In the genomic region with DNA sequence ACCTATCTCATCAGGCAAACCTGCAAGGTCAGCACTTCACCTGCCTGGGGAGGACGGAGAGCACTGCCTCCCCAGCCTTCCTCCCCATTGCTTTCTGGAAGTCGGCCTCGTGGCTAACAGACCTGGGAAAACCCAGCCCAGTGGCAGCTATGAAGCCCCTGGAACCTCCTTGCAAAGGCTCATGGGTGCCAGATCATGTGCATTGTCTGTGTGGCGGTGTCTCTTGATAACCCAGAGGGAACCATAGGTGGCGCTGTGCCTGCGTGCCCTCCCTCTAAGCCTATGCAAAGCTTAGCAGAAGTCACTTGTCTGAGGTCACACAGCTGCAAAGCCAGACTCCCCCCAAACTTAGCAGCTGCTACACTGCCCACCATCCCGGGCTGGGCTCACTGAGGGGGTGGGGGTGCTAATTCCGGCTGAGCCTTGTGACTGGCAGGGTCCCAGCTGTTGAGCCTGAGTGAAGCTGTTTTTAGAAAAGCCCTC, we compare ENCODE assay signal across 8 mouse cellular contexts. TPM values are rescaled to one million over a fixed set of nuclear protein-coding genes. Genes with fewer than 3 reads are reported as not detected.
DNase-seq lines count a peak whose midpoint lies in the region; ATAC-seq and TF ChIP-seq lines count a peak whose summit lies in the region.

No protein-coding gene starts in this region.

- H3ac ChIP-seq in C2C12 (ENCODE audit: control insufficient read depth, insufficient read length, low read depth): no peak overlapping the region

- H3K9me3 ChIP-seq in forebrain, embryonic 12.5 days: no peaks in the 10 kb centered on the region
- no peaks in the 10 kb centered on the region for H3K9me3 ChIP-seq in heart, postnatal 0 days (replicated peaks; ENCODE audit: control insufficient read depth, low read length)
- no peaks in the 10 kb centered on the region for H3K9me3 ChIP-seq in liver, embryonic 16.5 days (replicated peaks; ENCODE audit: control insufficient read depth, low read length)
- H3K9me3 ChIP-seq in neural tube, embryonic 12.5 days: no peaks in the 10 kb centered on the region

- no peak overlapping the region for H3K4me2 ChIP-seq in forebrain, embryonic 12.5 days
- H3K4me2 ChIP-seq in heart, postnatal 0 days (ENCODE audit: low read depth, low read length): peak overlapping the region; percentile 88
- H3K4me2 ChIP-seq in liver, embryonic 16.5 days (ENCODE audit: low read depth, low read length): no peak overlapping the region
- no peak overlapping the region for H3K4me2 ChIP-seq in neural tube, embryonic 12.5 days (replicated peaks)

- no peaks in the 10 kb centered on the region for H3K79me3 ChIP-seq in C2C12 (ENCODE audit: low read depth)

- peaks cover 28% of the 10 kb centered on the region for H3K36me3 ChIP-seq in C2C12 (ENCODE audit: control insufficient read depth, insufficient read depth)
- H3K36me3 ChIP-seq in forebrain, embryonic 12.5 days (replicated peaks): no peaks in the 10 kb centered on the region
- H3K36me3 ChIP-seq in heart, postnatal 0 days (replicated peaks; ENCODE audit: control insufficient read depth, insufficient read depth, low read length): no peaks in the 10 kb centered on the region
- no peaks in the 10 kb centered on the region for H3K36me3 ChIP-seq in liver, embryonic 16.5 days (ENCODE audit: control insufficient read depth, insufficient read depth)
- no peaks in the 10 kb centered on the region for H3K36me3 ChIP-seq in neural tube, embryonic 12.5 days

- H3K4me1 ChIP-seq in forebrain, embryonic 12.5 days: peaks cover 22% of the 10 kb centered on the region
- H3K4me1 ChIP-seq in heart, postnatal 0 days (ENCODE audit: control insufficient read depth, insufficient read depth): peaks cover 36% of the 10 kb centered on the region; the same call in 1 of the 2 replicates
- H3K4me1 ChIP-seq in liver, embryonic 16.5 days (ENCODE audit: control insufficient read depth, low read depth, low read length): peaks cover 11% of the 10 kb centered on the region
- H3K4me1 ChIP-seq in neural tube, embryonic 12.5 days: peaks cover 18% of the 10 kb centered on the region

- TF ChIP-seq CTCF in C2C12 (IDR thresholded peaks at IDR 0.05; ENCODE audit: control insufficient read depth, insufficient read depth, insufficient read length): peak; percentile 75
- TF ChIP-seq CTCF in heart, postnatal 0 days (IDR thresholded peaks at IDR 0.05; ENCODE audit: low read depth): peak; percentile 84

- H3K79me2 ChIP-seq in C2C12 (ENCODE audit: control insufficient read depth, insufficient read depth): no peaks in the 10 kb centered on the region

- 12% methylated on average over 8 of the region's 8 CpGs for WGBS in forebrain, embryonic 12.5 days
- 4% methylated on average over 8 of the region's 8 CpGs for WGBS in heart, postnatal 0 days
- WGBS in liver, embryonic 16.5 days (ENCODE audit: insufficient replicate concordance): 7% methylated on average over 8 of the region's 8 CpGs
- WGBS in neural tube, embryonic 12.5 days: 13% methylated on average over 8 of the region's 8 CpGs

- peak; percentile 61 for ATAC-seq in activated CD4-positive, CD25-positive, alpha-beta regulatory T cell, adult 4 months
- ATAC-seq in forebrain, embryonic 12.5 days (ENCODE audit: low FRiP score): peak; percentile 51; the same call in 1 of the 2 replicates
- peak; percentile 88 for ATAC-seq in heart, postnatal 0 days (ENCODE audit: insufficient read depth, low read depth)
- ATAC-seq in liver, embryonic 16.5 days (ENCODE audit: low read depth): peak; percentile 30
- peak; percentile 63 for ATAC-seq in neural tube, embryonic 12.5 days (ENCODE audit: low FRiP score, low read depth)

- H3K9ac ChIP-seq in forebrain, embryonic 12.5 days: no peak overlapping the region
- 0 out of 2 replicates have a peak overlapping the region, but pooled peaks have one; percentile 6 for H3K9ac ChIP-seq in heart, postnatal 0 days (replicated peaks; ENCODE audit: low read depth, low read length)
- H3K9ac ChIP-seq in liver, embryonic 16.5 days (ENCODE audit: low read depth, low read length): no peak overlapping the region
- no peak overlapping the region for H3K9ac ChIP-seq in neural tube, embryonic 12.5 days

- H3K27ac ChIP-seq in forebrain, embryonic 12.5 days: no peak overlapping the region
- H3K27ac ChIP-seq in heart, postnatal 0 days (ENCODE audit: low read depth): peak overlapping the region; percentile 88
- peak overlapping the region; percentile 50; the same call in 1 of the 2 replicates for H3K27ac ChIP-seq in liver, embryonic 16.5 days (ENCODE audit: low read length)
- no peak overlapping the region for H3K27ac ChIP-seq in neural tube, embryonic 12.5 days

- no peaks in the 10 kb centered on the region for H3K27me3 ChIP-seq in C2C12 (ENCODE audit: control insufficient read depth, insufficient read depth, insufficient read length)
- peaks cover 47% of the 10 kb centered on the region for H3K27me3 ChIP-seq in forebrain, embryonic 12.5 days
- peaks cover 8% of the 10 kb centered on the region for H3K27me3 ChIP-seq in heart, postnatal 0 days (ENCODE audit: control insufficient read depth, insufficient read depth, low read length)
- peaks cover 16% of the 10 kb centered on the region for H3K27me3 ChIP-seq in liver, embryonic 16.5 days (ENCODE audit: control insufficient read depth, insufficient read depth, low read depth, low read length)
- H3K27me3 ChIP-seq in neural tube, embryonic 12.5 days (replicated peaks): peaks cover 43% of the 10 kb centered on the region

- TF ChIP-seq EP300 in heart, postnatal 0 days (IDR thresholded peaks at IDR 0.05; ENCODE audit: low read depth): peak; percentile 97

- no peak overlapping the region for H3K4me3 ChIP-seq in C2C12 (ENCODE audit: insufficient read depth, poor library complexity, severe bottlenecking)
- H3K4me3 ChIP-seq in forebrain, embryonic 12.5 days (replicated peaks): no peak overlapping the region
- H3K4me3 ChIP-seq in heart, postnatal 0 days (ENCODE audit: low read depth, low read length): no peak overlapping the region
- no peak overlapping the region for H3K4me3 ChIP-seq in liver, embryonic 16.5 days (ENCODE audit: low read depth, low read length)
- H3K4me3 ChIP-seq in neural tube, embryonic 12.5 days: no peak overlapping the region

- DNase-seq in heart, postnatal 0 days (ENCODE audit: low spot score): peak; percentile 94
- peak; percentile 82 to 87 for DNase-seq in kidney, postnatal 4 days
- DNase-seq in thymus, adult 18-20 months: peak; percentile 80 to 82

TF ChIP-seq in C2C12, 6 proteins besides CTCF, POLR2A, EP300 and RAD21:
- TF ChIP-seq MYOD1 (IDR thresholded peaks at IDR 0.05; ENCODE audit: control insufficient read depth, insufficient read length, low read depth) (no peak), MYOG (IDR thresholded peaks at IDR 0.05; ENCODE audit: control insufficient read depth, extremely low read depth, insufficient read length) (no peak)

RNA-seq across cellular contexts. Expression of gene Adssl1, which starts 1.9 kb away (rescaled TPM):
- polyA plus RNA-seq in C2C12 (2012; fragmentation: generic; extraction: Trizol): 10.1 TPM
- polyA plus RNA-seq in activated CD4-positive, CD25-positive, alpha-beta regulatory T cell, adult 4 months (2017; shearing (Covaris generic)): 1 to 10 TPM in 1 of 2 experiments, under 1 TPM in 1; 0.86 to 1.3 TPM
- polyA plus RNA-seq in forebrain, embryonic 12.5 days (2016; fragmentation: Nextera tagmentation; extraction: Ambion mirVana): 2.0 and 2.8 TPM in 2 replicates
- 86.8 and 106 TPM in 2 replicates for total RNA-seq in heart, postnatal 0 days (2014; rRNA removed; ENCODE audit: low replicate concordance)
- polyA plus RNA-seq in heart, postnatal 0 days (2015; fragmentation: Nextera tagmentation; extraction: Ambion mirVana): 159 and 176 TPM in 2 replicates
- polyA plus RNA-seq in liver, embryonic 16.5 days (2015; fragmentation: Nextera tagmentation; extraction: Ambion mirVana): 12.4 and 14.0 TPM in 2 replicates
- 3.2 and 3.7 TPM in 2 replicates for polyA plus RNA-seq in neural tube, embryonic 12.5 days (2016; fragmentation: Nextera tagmentation; extraction: Ambion mirVana)

RNA-seq across cellular contexts. Expression of gene Siva1, which starts 26.5 kb away (rescaled TPM):
- 164 TPM for polyA plus RNA-seq in C2C12 (2012; fragmentation: generic; extraction: Trizol)
- polyA plus RNA-seq in activated CD4-positive, CD25-positive, alpha-beta regulatory T cell, adult 4 months (2017; shearing (Covaris generic)): 10 to 100 TPM; 38.7 to 44.6 TPM
- polyA plus RNA-seq in forebrain, embryonic 12.5 days (2016; fragmentation: Nextera tagmentation; extraction: Ambion mirVana): 151 and 173 TPM in 2 replicates
- 92.0 and 107 TPM in 2 replicates for total RNA-seq in heart, postnatal 0 days (2014; rRNA removed; ENCODE audit: low replicate concordance)
- polyA plus RNA-seq in heart, postnatal 0 days (2015; fragmentation: Nextera tagmentation; extraction: Ambion mirVana): 62.2 and 71.1 TPM in 2 replicates
- polyA plus RNA-seq in liver, embryonic 16.5 days (2015; fragmentation: Nextera tagmentation; extraction: Ambion mirVana): 84.7 and 89.5 TPM in 2 replicates
- polyA plus RNA-seq in neural tube, embryonic 12.5 days (2016; fragmentation: Nextera tagmentation; extraction: Ambion mirVana): 108 and 130 TPM in 2 replicates

RNA-seq across cellular contexts. Expression of gene Inf2, which starts 29.4 kb away (rescaled TPM):
- 118 TPM for polyA plus RNA-seq in C2C12 (2012; fragmentation: generic; extraction: Trizol)
- 10 to 100 TPM in 1 of 2 experiments, 1 to 10 TPM in 1; 9.9 to 11.0 TPM for polyA plus RNA-seq in activated CD4-positive, CD25-positive, alpha-beta regulatory T cell, adult 4 months (2017; shearing (Covaris generic))
- 0.70 and 1.3 TPM in 2 replicates for polyA plus RNA-seq in forebrain, embryonic 12.5 days (2016; fragmentation: Nextera tagmentation; extraction: Ambion mirVana)
- 15.1 and 17.1 TPM in 2 replicates for total RNA-seq in heart, postnatal 0 days (2014; rRNA removed; ENCODE audit: low replicate concordance)
- 1.8 and 2.7 TPM in 2 replicates for polyA plus RNA-seq in heart, postnatal 0 days (2015; fragmentation: Nextera tagmentation; extraction: Ambion mirVana)
- 1.2 and 2.7 TPM in 2 replicates for polyA plus RNA-seq in liver, embryonic 16.5 days (2015; fragmentation: Nextera tagmentation; extraction: Ambion mirVana)
- polyA plus RNA-seq in neural tube, embryonic 12.5 days (2016; fragmentation: Nextera tagmentation; extraction: Ambion mirVana): 1.1 and 2.2 TPM in 2 replicates

RNA-seq across cellular contexts. Expression of gene Akt1, which starts 56.7 kb away (rescaled TPM):
- polyA plus RNA-seq in C2C12 (2012; fragmentation: generic; extraction: Trizol): 297 TPM
- 10 to 100 TPM; 17.3 to 23.5 TPM for polyA plus RNA-seq in activated CD4-positive, CD25-positive, alpha-beta regulatory T cell, adult 4 months (2017; shearing (Covaris generic))
- polyA plus RNA-seq in forebrain, embryonic 12.5 days (2016; fragmentation: Nextera tagmentation; extraction: Ambion mirVana): 47.0 and 71.6 TPM in 2 replicates
- 206 and 234 TPM in 2 replicates for total RNA-seq in heart, postnatal 0 days (2014; rRNA removed; ENCODE audit: low replicate concordance)
- 60.6 and 70.9 TPM in 2 replicates for polyA plus RNA-seq in heart, postnatal 0 days (2015; fragmentation: Nextera tagmentation; extraction: Ambion mirVana)
- 8.6 and 8.9 TPM in 2 replicates for polyA plus RNA-seq in liver, embryonic 16.5 days (2015; fragmentation: Nextera tagmentation; extraction: Ambion mirVana)
- 184 and 201 TPM in 2 replicates for polyA plus RNA-seq in neural tube, embryonic 12.5 days (2016; fragmentation: Nextera tagmentation; extraction: Ambion mirVana)

Comparison
In these comparisons a context has a peak if more than half of its experiments do, and no peak if none do; other contexts are left out.
1. ATAC-seq: peak in every context shown above with its lines; median percentile 88 in heart, postnatal 0 days; 63 in neural tube, embryonic 12.5 days; 61 in activated CD4-positive, CD25-positive, alpha-beta regulatory T cell, adult 4 months; 51 in forebrain, embryonic 12.5 days; 30 in liver, embryonic 16.5 days.
2. H3K27ac ChIP-seq: peak in heart, postnatal 0 days (single experiment) and liver, embryonic 16.5 days (single experiment); none in forebrain, embryonic 12.5 days (single experiment) and neural tube, embryonic 12.5 days (single experiment).
3. RNA of gene Adssl1, which starts 1.9 kb away (polyA plus RNA-seq): 159 to 176 TPM in heart, postnatal 0 days; 12.4 to 14.0 TPM in liver, embryonic 16.5 days, 10.1 TPM in C2C12 (single experiment), 3.2 to 3.7 TPM in neural tube, embryonic 12.5 days, 2.0 to 2.8 TPM in forebrain, embryonic 12.5 days and 0.86 to 1.3 TPM in activated CD4-positive, CD25-positive, alpha-beta regulatory T cell, adult 4 months; every median in the first group is over 10 times any median in the second.
4. Peak in every context shown above with its lines, with median percentiles within 50 percentile points of each other: DNase-seq.